Mouse (Mus musculus) cerebral cortex, adult 2 months (tissue): ENCODE measurements around the gene Taar4.

ENCODE experiments used
- WGBS: fragments of 180-500 bp; shearing (Covaris S2); methylation state at CpG from one replicate; pipeline ENCODE4 v1.1.7; 2018; 5-methylcytosine and 5-hydroxymethylcytosine counted together

Taar4 gene

DNA sequence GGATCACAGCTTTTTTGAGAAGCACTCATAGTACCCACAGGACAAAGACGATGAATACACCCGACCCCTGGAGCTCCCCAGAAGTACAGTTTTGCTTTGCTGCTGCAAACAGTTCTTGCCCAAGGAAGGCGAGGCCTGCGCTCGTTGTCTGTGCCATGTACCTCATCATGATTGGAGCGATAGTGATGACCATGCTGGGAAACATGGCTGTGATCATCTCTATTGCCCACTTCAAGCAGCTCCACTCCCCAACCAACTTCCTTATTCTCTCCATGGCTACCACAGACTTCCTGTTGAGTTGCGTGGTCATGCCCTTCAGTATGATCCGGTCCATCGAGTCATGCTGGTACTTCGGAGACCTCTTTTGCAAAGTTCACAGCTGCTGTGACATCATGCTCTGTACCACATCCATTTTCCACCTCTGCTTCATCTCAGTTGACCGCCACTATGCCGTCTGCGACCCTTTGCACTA is at the start of gene Taar4:
Gene Taar4 (plus strand): TSS at position 51 of the 472 bp plus-strand sequence.
- 96% methylated on average over 13 of the region's 13 CpGs for WGBS

- WGBS = 93% methylated on average over 4 of the region's 4 CpGs
Observed at GRCm38 (mm10) chr10:23920056-23920455, 40.2 kb upstream of the Taar4 start, which contains the start of gene Taar1. TSS of gene Taar1 (plus strand) at chr10:23920356.

- 75% methylated on average over 3 of the region's 3 CpGs for WGBS
Observed at GRCm38 (mm10) chr10:23922468-23922867, 37.8 kb upstream of the Taar4 start.

- WGBS = 85% methylated on average over 2 of the region's 2 CpGs
Observed at GRCm38 (mm10) chr10:23923941-23924340, 36.4 kb upstream of the Taar4 start.

GRCm38 (mm10) chr10:23937613-23938012 is 22.7 kb upstream of the Taar4 start:
- 56% methylated on average over 4 of the region's 4 CpGs for WGBS

GRCm38 (mm10) chr10:23938312-23938711 is 22.0 kb upstream of the Taar4 start, which contains the start of gene Taar2:
TSS of gene Taar2 (plus strand) at chr10:23938572.
- 54% methylated on average over 6 of the region's 6 CpGs for WGBS

GRCm38 (mm10) chr10:23942465-23942864 is 17.8 kb upstream of the Taar4 start:
- 76% methylated on average over 5 of the region's 5 CpGs for WGBS

DNA sequence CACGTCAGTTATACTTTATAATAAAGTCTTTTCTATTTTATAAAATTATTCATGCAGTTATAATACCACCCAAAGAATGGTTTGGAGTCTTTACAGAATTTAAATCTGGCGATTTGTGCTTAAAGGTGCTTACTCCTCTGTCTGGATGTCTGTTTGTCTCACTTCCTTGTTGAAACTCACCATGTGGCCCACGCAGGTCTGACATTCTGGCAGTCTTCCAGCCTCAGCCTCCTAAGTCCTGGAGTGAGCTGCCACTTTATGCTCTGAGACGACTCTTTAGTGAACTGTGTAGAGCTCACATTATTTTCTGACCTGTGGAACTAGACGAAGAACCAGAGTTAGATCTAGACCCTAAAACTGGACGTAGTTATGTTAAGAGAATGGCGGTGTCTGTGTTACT is 12.3 kb upstream of the Taar4 start:
- 52% methylated on average over 7 of the region's 7 CpGs for WGBS

GRCm38 (mm10) chr10:23949508-23950005 is 10.7 kb upstream of the Taar4 start, which contains the start of gene Taar3:
TSS of gene Taar3 (plus strand) at chr10:23949558.
- WGBS = 58% methylated on average over 16 of the region's 16 CpGs

DNA sequence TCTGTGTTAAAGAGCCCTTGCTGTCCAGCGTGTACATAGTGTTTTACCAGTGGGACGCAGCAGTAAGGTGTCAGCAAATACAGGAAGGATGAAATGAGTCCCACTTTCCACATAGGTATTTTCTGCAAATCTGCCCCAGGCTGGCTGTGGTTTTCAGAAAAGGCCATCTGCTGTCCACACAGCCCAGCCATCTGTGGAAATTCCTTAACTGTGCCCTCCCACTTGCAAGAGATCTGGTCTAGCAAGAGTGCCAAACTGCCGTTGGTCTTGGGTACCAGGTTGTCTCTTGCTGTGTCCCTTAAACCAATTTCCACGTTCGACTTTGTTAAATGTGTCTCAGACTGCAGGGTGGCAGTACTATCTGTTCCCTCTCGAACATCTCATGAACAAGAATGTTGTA is 8.6 kb upstream of the Taar4 start:
- 83% methylated on average over 6 of the region's 6 CpGs for WGBS

GRCm38 (mm10) chr10:23959071-23959470 is 1.2 kb upstream of the Taar4 start:
- 50% methylated on average over 3 of the region's 3 CpGs for WGBS

DNA sequence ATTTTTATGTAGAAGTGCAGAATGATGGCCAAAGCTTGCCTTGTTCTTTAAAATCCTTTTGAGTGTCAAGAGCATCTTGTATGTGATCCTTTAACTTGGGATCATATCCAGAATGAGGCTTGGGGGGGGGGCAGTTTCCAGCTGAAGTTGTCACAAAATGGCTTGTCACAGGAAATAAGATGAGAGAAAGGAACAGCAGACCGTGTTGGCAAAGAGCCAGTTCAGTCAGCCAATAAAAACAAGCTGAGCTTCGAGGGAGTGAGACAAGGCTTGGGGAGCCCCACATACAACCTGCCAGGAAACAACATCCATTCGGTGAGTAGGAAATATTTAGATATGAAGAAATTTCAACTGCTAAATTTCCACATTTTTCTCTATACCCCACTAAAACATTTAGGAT is 3.1 kb downstream of the Taar4 start:
- WGBS = 31% methylated on average over 3 of the region's 3 CpGs

GRCm38 (mm10) chr10:23964921-23965610 is 4.8 kb downstream of the Taar4 start:
- WGBS = 94% methylated on average over 6 of the region's 6 CpGs

- 92% methylated on average over 11 of the region's 11 CpGs for WGBS
Observed at GRCm38 (mm10) chr10:23970656-23971165, 10.4 kb downstream of the Taar4 start, which contains the start of gene Taar5. TSS of gene Taar5 (plus strand) at chr10:23970706.

GRCm38 (mm10) chr10:23971256-23971655 is 11.0 kb downstream of the Taar4 start:
- WGBS = 88% methylated on average over 5 of the region's 5 CpGs

- WGBS = 76% methylated on average over 4 of the region's 4 CpGs
Observed at GRCm38 (mm10) chr10:23977958-23978357, 17.7 kb downstream of the Taar4 start.

DNA sequence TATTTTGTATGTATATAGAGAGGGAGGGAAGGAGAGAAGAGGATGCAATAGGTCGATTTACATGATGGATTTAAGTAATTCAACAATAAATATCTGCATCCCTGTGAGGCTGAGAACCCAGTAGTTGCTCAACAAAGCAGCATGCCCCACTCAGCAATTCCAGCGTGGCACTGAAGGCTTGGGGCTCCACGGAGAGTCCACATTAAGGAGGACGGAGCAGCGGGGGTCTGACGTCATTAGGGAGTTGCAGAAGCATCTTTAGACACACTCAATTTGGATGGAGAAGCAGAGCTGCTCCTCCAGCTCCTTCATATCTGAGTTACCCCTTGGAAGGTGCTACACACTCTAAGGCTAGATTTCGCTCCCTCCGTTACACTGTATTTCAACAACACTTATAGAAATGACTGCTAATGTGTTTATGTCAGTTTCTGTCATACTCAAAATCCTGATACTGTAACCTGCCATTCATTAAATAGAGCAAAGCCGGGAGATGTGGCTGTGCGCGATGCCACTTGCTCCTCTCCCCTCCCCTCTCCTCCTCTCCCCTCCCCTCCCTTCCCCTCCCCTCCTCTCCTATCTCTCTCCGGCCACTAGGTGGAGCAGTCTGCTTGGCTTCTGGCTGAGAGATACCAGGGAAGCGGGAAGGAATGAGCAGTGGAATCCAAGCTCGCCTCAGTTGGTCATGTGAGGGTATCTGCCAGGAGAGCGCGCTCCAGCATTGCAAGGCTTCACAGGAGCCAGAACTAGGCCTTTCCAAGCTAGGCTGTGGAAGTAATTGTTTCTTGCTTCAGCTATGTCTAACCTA is 18.8 kb downstream of the Taar4 start:
- WGBS = 35% methylated on average over 16 of the region's 16 CpGs

DNA sequence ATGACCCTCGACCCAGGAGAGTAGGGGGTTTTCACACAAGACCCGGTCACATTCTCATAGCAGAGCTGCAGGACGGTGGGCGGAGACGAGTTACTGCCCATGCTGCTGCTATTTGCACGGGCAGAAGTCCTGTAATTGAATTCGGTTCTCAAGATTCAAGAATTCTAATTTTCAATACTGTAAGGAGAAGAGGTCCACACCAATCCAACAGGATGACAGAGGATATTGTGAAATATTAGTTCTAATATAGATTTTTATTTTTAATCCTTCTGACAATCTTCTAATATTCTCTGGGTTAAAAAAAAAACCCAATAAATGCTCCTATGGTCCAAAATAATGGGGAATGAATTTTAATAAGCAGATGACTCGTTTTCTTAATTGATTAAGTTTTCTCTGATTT is 25.3 kb downstream of the Taar4 start, which contains the start of gene Taar6:
Gene Taar6 (minus strand): TSS at position 101 of the 400 bp plus-strand sequence.
- WGBS = 82% methylated on average over 8 of the region's 8 CpGs

- 80% methylated on average over 5 of the region's 5 CpGs for WGBS
Observed at GRCm38 (mm10) chr10:23986419-23986818, 26.1 kb downstream of the Taar4 start.

- 81% methylated on average over 3 of the region's 3 CpGs for WGBS
Observed at GRCm38 (mm10) chr10:23993381-23993780, 33.1 kb downstream of the Taar4 start, which contains the start of gene Taar7a. TSS of gene Taar7a (minus strand) at chr10:23993481.

- 85% methylated on average over 1 of the region's 1 CpGs for WGBS
Observed at GRCm38 (mm10) chr10:23999639-24000038, 39.3 kb downstream of the Taar4 start, which contains the start of gene Taar7b. TSS of gene Taar7b (plus strand) at chr10:23999939.

DNA sequence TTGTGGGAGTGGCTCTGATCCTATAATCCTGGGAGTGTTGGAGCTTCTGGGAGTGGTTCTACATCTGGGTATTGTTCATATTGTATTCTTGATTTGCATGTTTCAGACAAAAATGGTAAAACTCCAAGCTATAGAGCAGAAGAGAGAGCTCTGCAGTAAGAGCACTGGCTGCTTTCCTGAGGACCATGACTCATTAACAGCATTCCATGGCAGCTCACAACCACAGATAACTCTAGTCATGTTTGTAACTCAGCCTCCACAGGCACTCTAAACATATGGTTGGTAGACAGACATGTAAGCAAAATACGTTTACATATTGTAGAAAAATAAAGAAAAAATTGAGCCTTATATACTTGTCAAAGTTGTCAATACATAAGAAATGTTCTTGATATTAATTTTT is 46.1 kb downstream of the Taar4 start:
- WGBS = 50% methylated on average over 1 of the region's 1 CpGs
